Mouse (Mus musculus): ENCODE data around the gene Spata5. TPM values are rescaled to one million over a fixed set of nuclear protein-coding genes. Genes with fewer than 3 reads are reported as not detected.
A peak's percentile ranks its signal among the peaks of the same experiment; 100 is the strongest.

Spata5 gene
- 19.7 and 24.4 TPM in 2 replicates for polyA plus RNA-seq (2015; fragmentation: Nextera tagmentation; extraction: Ambion mirVana)

- peak within 1 kb of the TSS; percentile 96 for H3K27ac ChIP-seq
- H3K9ac ChIP-seq = peak within 1 kb of the TSS; percentile 75
- under 1% methylated on average over 48 of the region's 50 CpGs for WGBS
- H3K9me3 ChIP-seq (replicated peaks) = no peaks in the 10 kb centered on the region
- H3K36me3 ChIP-seq = no peaks in the 10 kb centered on the region
- no peaks in the 10 kb centered on the region for H3K27me3 ChIP-seq
- peak within 1 kb of the TSS; percentile 87 for H3K4me3 ChIP-seq
- peak; percentile 95 for ATAC-seq (replicated peaks; ENCODE audit: insufficient number of reproducible peaks, insufficient read depth, low FRiP score, low read depth)
- peaks cover 20% of the 10 kb centered on the region for H3K4me1 ChIP-seq (replicated peaks)
- peak within 1 kb of the TSS; percentile 88 for H3K4me2 ChIP-seq
Observed at GRCm38 (mm10) chr3:37419458-37419991, at the start of gene Spata5. Spata5 (plus strand) TSS chr3:37419896.

- H3K4me3 ChIP-seq = no peak overlapping the region
- no peak overlapping the region for H3K27ac ChIP-seq
- H3K9ac ChIP-seq = no peak overlapping the region
- H3K9me3 ChIP-seq (replicated peaks) = no peaks in the 10 kb centered on the region
- 40% methylated on average over 4 of the region's 4 CpGs for WGBS
- H3K4me2 ChIP-seq = no peak overlapping the region
- H3K27me3 ChIP-seq = no peaks in the 10 kb centered on the region
- ATAC-seq (replicated peaks; ENCODE audit: insufficient number of reproducible peaks, insufficient read depth, low FRiP score, low read depth) = no peak
- no peaks in the 10 kb centered on the region for H3K36me3 ChIP-seq
- peaks cover 11% of the 10 kb centered on the region for H3K4me1 ChIP-seq (replicated peaks)
Observed at GRCm38 (mm10) chr3:37370407-37370806, 49.3 kb upstream of the Spata5 start.

- H3K9me3 ChIP-seq (replicated peaks) = no peaks in the 10 kb centered on the region
- WGBS = 77% methylated on average over 11 of the region's 11 CpGs
- no peak overlapping the region for H3K27ac ChIP-seq
- no peak overlapping the region for H3K4me2 ChIP-seq
- H3K4me3 ChIP-seq = no peak overlapping the region
- no peaks in the 10 kb centered on the region for H3K27me3 ChIP-seq
- H3K36me3 ChIP-seq = no peaks in the 10 kb centered on the region
- ATAC-seq (replicated peaks; ENCODE audit: insufficient number of reproducible peaks, insufficient read depth, low FRiP score, low read depth) = no peak
- H3K9ac ChIP-seq = no peak overlapping the region
- H3K4me1 ChIP-seq (replicated peaks) = no peaks in the 10 kb centered on the region; the same call in 1 of the 2 replicates
Observed at GRCm38 (mm10) chr3:37373712-37374111, 46.0 kb upstream of the Spata5 start.

GRCm38 (mm10) chr3:37377926-37378325 lies 41.8 kb upstream of the Spata5 start:
- no peak for ATAC-seq (replicated peaks; ENCODE audit: insufficient number of reproducible peaks, insufficient read depth, low FRiP score, low read depth)
- H3K27ac ChIP-seq = no peak overlapping the region

GRCm38 (mm10) chr3:37378412-37378811 lies 41.3 kb upstream of the Spata5 start:
- 58% methylated on average over 6 of the region's 6 CpGs for WGBS
- Histone ChIP-seq H3K9me3 (replicated peaks) (no peaks in the 10 kb centered on the region), H3K4me1 (replicated peaks) (peaks cover 22% of the 10 kb centered on the region), H3K27ac (no peak overlapping the region), H3K27me3 (no peaks in the 10 kb centered on the region), H3K9ac (no peak overlapping the region), H3K4me2 (no peak overlapping the region), H3K36me3 (no peaks in the 10 kb centered on the region), H3K4me3 (no peak overlapping the region)
- 0 out of 2 replicates have a peak, but pooled peaks have one; percentile 41 for ATAC-seq (replicated peaks; ENCODE audit: insufficient number of reproducible peaks, insufficient read depth, low FRiP score, low read depth)

More at GRCm38 (mm10) chr3:37377926-37378325, 41.8 kb upstream of the Spata5 start:
- peaks cover 17% of the 10 kb centered on the region for H3K4me1 ChIP-seq (replicated peaks)
- no peaks in the 10 kb centered on the region for H3K9me3 ChIP-seq (replicated peaks)
- no peaks in the 10 kb centered on the region for H3K27me3 ChIP-seq
- H3K9ac ChIP-seq = no peak overlapping the region
- H3K36me3 ChIP-seq = no peaks in the 10 kb centered on the region
- no peak overlapping the region for H3K4me3 ChIP-seq
- no peak overlapping the region for H3K4me2 ChIP-seq
- WGBS = 82% methylated on average over 6 of the region's 6 CpGs

- H3K27ac ChIP-seq = peak overlapping the region; percentile 68
Observed at GRCm38 (mm10) chr3:37379201-37379600, 40.5 kb upstream of the Spata5 start.

GRCm38 (mm10) chr3:37379930-37380881 lies 39.5 kb upstream of the Spata5 start:
- no peaks in the 10 kb centered on the region for H3K27me3 ChIP-seq
- H3K4me2 ChIP-seq = no peak overlapping the region
- peak; percentile 36; the same call in 1 of the 2 replicates for ATAC-seq (replicated peaks; ENCODE audit: insufficient number of reproducible peaks, insufficient read depth, low FRiP score, low read depth)
- H3K4me3 ChIP-seq = no peak overlapping the region
- WGBS = 47% methylated on average over 18 of the region's 18 CpGs
- H3K9ac ChIP-seq = no peak overlapping the region
- peaks cover 23% of the 10 kb centered on the region for H3K4me1 ChIP-seq (replicated peaks)
- H3K9me3 ChIP-seq (replicated peaks) = no peaks in the 10 kb centered on the region
- peak overlapping the region; percentile 68 for H3K27ac ChIP-seq
- H3K36me3 ChIP-seq = no peaks in the 10 kb centered on the region

More at GRCm38 (mm10) chr3:37379201-37379600, 40.5 kb upstream of the Spata5 start:
- Histone ChIP-seq H3K9ac (no peak overlapping the region), H3K4me3 (no peak overlapping the region), H3K36me3 (no peaks in the 10 kb centered on the region), H3K4me1 (replicated peaks) (peaks cover 23% of the 10 kb centered on the region), H3K9me3 (replicated peaks) (no peaks in the 10 kb centered on the region), H3K27me3 (no peaks in the 10 kb centered on the region), H3K4me2 (no peak overlapping the region)
- WGBS = 81% methylated on average over 14 of the region's 14 CpGs
- no peak for ATAC-seq (replicated peaks; ENCODE audit: insufficient number of reproducible peaks, insufficient read depth, low FRiP score, low read depth)

- Histone ChIP-seq H3K9me3 (replicated peaks) (no peaks in the 10 kb centered on the region), H3K4me2 (no peak overlapping the region), H3K36me3 (no peaks in the 10 kb centered on the region), H3K27ac (peak overlapping the region; percentile 68; the same call in 1 of the 2 replicates), H3K27me3 (no peaks in the 10 kb centered on the region), H3K4me1 (replicated peaks) (peaks cover 23% of the 10 kb centered on the region), H3K9ac (no peak overlapping the region), H3K4me3 (no peak overlapping the region)
- 66% methylated on average over 6 of the region's 6 CpGs for WGBS
- no peak for ATAC-seq (replicated peaks; ENCODE audit: insufficient number of reproducible peaks, insufficient read depth, low FRiP score, low read depth)
Observed at GRCm38 (mm10) chr3:37381457-37381856, 38.2 kb upstream of the Spata5 start.

GRCm38 (mm10) chr3:37383096-37383765 lies 36.5 kb upstream of the Spata5 start:
- 0 out of 2 replicates have a peak, but pooled peaks have one; percentile 25 for ATAC-seq (replicated peaks; ENCODE audit: insufficient number of reproducible peaks, insufficient read depth, low FRiP score, low read depth)
- 44% methylated on average over 6 of the region's 6 CpGs for WGBS

GRCm38 (mm10) chr3:37387310-37387709 lies 32.4 kb upstream of the Spata5 start:
- WGBS = 88% methylated on average over 6 of the region's 6 CpGs
- H3K36me3 ChIP-seq = no peaks in the 10 kb centered on the region
- no peak overlapping the region for H3K4me3 ChIP-seq
- peaks cover 9% of the 10 kb centered on the region for H3K4me1 ChIP-seq (replicated peaks)
- no peak overlapping the region for H3K9ac ChIP-seq
- H3K4me2 ChIP-seq = no peak overlapping the region
- H3K27me3 ChIP-seq = no peaks in the 10 kb centered on the region
- H3K9me3 ChIP-seq (replicated peaks) = no peaks in the 10 kb centered on the region
- ATAC-seq (replicated peaks; ENCODE audit: insufficient number of reproducible peaks, insufficient read depth, low FRiP score, low read depth) = no peak
- H3K27ac ChIP-seq = no peak overlapping the region

More at GRCm38 (mm10) chr3:37383096-37383765, 36.5 kb upstream of the Spata5 start:
- H3K4me2 ChIP-seq = no peak overlapping the region
- H3K9me3 ChIP-seq (replicated peaks) = no peaks in the 10 kb centered on the region
- no peak overlapping the region for H3K4me3 ChIP-seq
- no peaks in the 10 kb centered on the region for H3K27me3 ChIP-seq
- H3K4me1 ChIP-seq (replicated peaks) = peaks cover 23% of the 10 kb centered on the region
- no peaks in the 10 kb centered on the region for H3K36me3 ChIP-seq
- peak overlapping the region; percentile 63 for H3K27ac ChIP-seq
- no peak overlapping the region for H3K9ac ChIP-seq
